Mouse (Mus musculus) midbrain, embryonic 11.5 days (tissue): ENCODE results near the gene Flt3l. TPM values are rescaled to one million over a fixed set of nuclear protein-coding genes. Genes with fewer than 3 reads are reported as not detected.

Source experiments
- ATAC-seq: fragments of 200-750 bp; cut with Nextera tagmentation; 2 replicates; pipeline ENCODE4 v1.8.0; 2017; ENCODE audit warnings: moderate TSS enrichment, moderate library complexity; ENCODE audit not compliant: low FRiP score
- DNase-seq: peaks from one replicate; pipeline ENCODE4 v3.0.0; 2015; ENCODE audit warnings: low spot score; ENCODE audit errors: missing footprints
- H3K27ac ChIP-seq: fragments of 300-500 bp; sonication (generic); 2 replicates; pipeline ENCODE4 v1.5.1; 2014; ENCODE audit warnings: low read depth, low read length
- H3K27me3 ChIP-seq: fragments of 300-500 bp; sonication (generic); 2 replicates; pipeline ENCODE4 v1.6.1; 2014; ENCODE audit warnings: mild to moderate bottlenecking, low read length, moderate library complexity, mixed read lengths; ENCODE audit not compliant: control insufficient read depth, insufficient read depth
- H3K36me3 ChIP-seq: fragments of 300-500 bp; sonication (generic); 2 replicates; pipeline ENCODE4 v1.6.1; 2014; ENCODE audit warnings: mild to moderate bottlenecking, low read length, moderate library complexity, mixed read lengths; ENCODE audit not compliant: control insufficient read depth, insufficient read depth
- H3K4me1 ChIP-seq: fragments of 300-500 bp; sonication (generic); 2 replicates; pipeline ENCODE4 v1.6.1; 2014; ENCODE audit warnings: low read length; ENCODE audit not compliant: control insufficient read depth, insufficient read depth
- H3K4me2 ChIP-seq: fragments of 300-500 bp; sonication (generic); 2 replicates; pipeline ENCODE4 v1.6.1; 2014; ENCODE audit warnings: mild to moderate bottlenecking, moderate library complexity
- H3K4me3 ChIP-seq: fragments of 300-500 bp; sonication (generic); 2 replicates; pipeline ENCODE4 v1.5.1; 2014; ENCODE audit warnings: low read depth, low read length
- H3K9ac ChIP-seq: fragments of 300-500 bp; sonication (generic); 2 replicates; pipeline ENCODE4 v1.6.1; 2014; ENCODE audit warnings: low read length
- H3K9me3 ChIP-seq: fragments of 300-500 bp; sonication (generic); 2 replicates; pipeline ENCODE4 v1.6.1; 2016; ENCODE audit warnings: low read length; ENCODE audit not compliant: control insufficient read depth
- WGBS: fragments of 180-500 bp; shearing (Covaris S2); extraction: QIAGEN DNeasy Blood & Tissue Kit; methylation state at CpG from one replicate; pipeline ENCODE4 v1.1.7; 2014; 5-methylcytosine and 5-hydroxymethylcytosine counted together
- polyA plus RNA-seq: library from polyadenylated mRNA; unstranded; fragments of >200 nt; fragmentation: Nextera tagmentation; extraction: Ambion mirVana; gene quantifications from 2 replicates; pipeline ENCODE4 v1.2.1, GENCODE M21; 2014

The Flt3l gene
- polyA plus RNA-seq, 1 experiment from 2014 or later = 0.97 TPM

DNA sequence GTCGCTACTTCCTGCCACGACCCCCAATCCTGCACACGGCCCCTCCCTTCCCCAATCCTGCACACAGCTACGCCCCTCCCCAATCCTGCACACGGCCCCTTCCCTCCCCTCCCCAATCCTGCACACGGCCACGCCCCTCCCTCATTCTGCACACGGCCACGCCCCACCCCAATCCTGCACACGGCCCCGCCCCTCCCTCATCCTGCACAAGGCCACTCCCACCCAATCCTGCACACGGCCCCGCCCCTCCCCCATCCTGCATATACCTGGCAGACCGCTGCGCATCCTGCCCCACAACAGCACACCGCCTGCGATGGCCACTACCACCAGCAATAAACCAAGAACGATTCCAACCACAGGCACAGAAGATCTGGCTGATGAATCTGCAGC is 42.7 kb downstream of the Flt3l start:
- no peaks in the 10 kb centered on the region for H3K9me3 ChIP-seq
- H3K27me3 ChIP-seq = no peaks in the 10 kb centered on the region; the same call in 1 of the 2 replicates
- no peak overlapping the region for H3K4me2 ChIP-seq
- ATAC-seq (no peak), DNase-seq (no peak)
- 36% methylated on average over 17 of the region's 18 CpGs for WGBS
- H3K36me3 ChIP-seq = no peaks in the 10 kb centered on the region
- no peak overlapping the region for H3K27ac ChIP-seq
- peaks cover 9% of the 10 kb centered on the region for H3K4me1 ChIP-seq
- H3K4me3 ChIP-seq = no peak overlapping the region
- no peak overlapping the region for H3K9ac ChIP-seq

DNA sequence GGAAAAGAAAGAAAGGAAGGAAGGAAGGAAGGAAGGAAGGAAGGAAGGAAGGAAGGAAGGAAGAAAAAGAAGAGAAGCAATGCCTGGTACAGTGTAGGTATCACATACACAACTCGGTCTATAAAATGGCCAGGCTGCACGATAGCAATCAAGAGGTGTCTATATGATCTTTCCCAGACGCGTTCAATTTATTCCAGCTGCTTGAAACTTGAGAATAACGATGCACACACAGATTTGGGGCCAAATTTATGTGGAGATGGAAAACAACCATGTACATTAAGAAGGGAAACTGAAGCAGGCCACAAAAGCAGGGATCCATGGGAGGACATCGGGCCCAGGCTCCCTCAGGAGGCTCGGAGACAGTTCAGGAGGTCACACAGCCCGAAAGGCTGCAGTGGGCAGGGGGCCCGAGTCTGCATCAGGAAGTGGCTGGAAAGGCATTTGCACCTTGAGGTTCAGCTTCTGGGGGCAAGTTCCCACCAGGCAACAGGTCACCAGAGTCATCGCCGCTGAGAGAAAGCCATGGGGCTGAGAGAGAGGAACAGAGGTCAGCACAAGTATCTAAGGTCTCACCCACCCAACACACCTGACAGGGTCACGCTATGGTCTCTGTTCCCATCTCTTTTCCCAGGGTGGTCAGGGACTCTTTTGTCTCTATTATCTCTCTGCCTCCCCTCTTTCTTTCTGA is 43.3 kb downstream of the Flt3l start:
- H3K27ac ChIP-seq = no peak overlapping the region
- H3K4me1 ChIP-seq = peaks cover 9% of the 10 kb centered on the region
- no peak overlapping the region for H3K4me3 ChIP-seq

DNA sequence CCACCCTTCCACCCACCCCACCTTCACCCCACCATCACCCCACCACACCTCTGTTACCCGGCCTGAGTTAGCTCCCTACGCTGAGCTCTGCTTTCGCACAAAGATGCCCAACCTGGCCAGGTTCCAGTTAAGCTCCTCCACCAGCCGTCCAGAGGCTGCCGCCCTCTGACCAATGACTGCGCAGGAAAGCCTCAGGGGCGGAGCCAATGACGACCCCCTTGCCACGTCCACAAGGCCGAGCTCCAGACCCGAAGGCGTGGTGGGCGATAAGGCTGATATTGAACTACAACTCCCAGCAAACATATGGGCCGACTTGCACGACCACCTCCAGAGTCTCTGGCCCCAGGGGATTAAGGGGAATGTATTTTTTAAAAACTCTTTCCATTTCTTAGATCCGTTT is 44.2 kb downstream of the Flt3l start, which contains the start of gene Rcn3:
Gene Rcn3, minus strand, starts transcription at position 174 of the 400 bp plus-strand sequence.
- peak; percentile 98 for DNase-seq
- Histone ChIP-seq H3K36me3 (no peaks in the 10 kb centered on the region), H3K27me3 (no peaks in the 10 kb centered on the region; the same call in 1 of the 2 replicates), H3K27ac (no peak within 1 kb of the TSS), H3K9me3 (no peaks in the 10 kb centered on the region), H3K9ac (peak within 1 kb of the TSS; percentile 56), H3K4me2 (peak within 1 kb of the TSS; percentile 64), H3K4me1 (peaks cover 9% of the 10 kb centered on the region), H3K4me3 (peak within 1 kb of the TSS; percentile 44)
- under 1% methylated on average over 16 of the region's 16 CpGs for WGBS
- ATAC-seq = peak; percentile 95

More for the DNA sequence above, 43.3 kb downstream of the Flt3l start:
- ATAC-seq (no peak), DNase-seq (peak; percentile 88)
- WGBS = 73% methylated on average over 12 of the region's 12 CpGs
- Histone ChIP-seq H3K9ac (no peak overlapping the region), H3K27me3 (no peaks in the 10 kb centered on the region; the same call in 1 of the 2 replicates), H3K4me2 (no peak overlapping the region), H3K36me3 (no peaks in the 10 kb centered on the region), H3K9me3 (no peaks in the 10 kb centered on the region)

DNA sequence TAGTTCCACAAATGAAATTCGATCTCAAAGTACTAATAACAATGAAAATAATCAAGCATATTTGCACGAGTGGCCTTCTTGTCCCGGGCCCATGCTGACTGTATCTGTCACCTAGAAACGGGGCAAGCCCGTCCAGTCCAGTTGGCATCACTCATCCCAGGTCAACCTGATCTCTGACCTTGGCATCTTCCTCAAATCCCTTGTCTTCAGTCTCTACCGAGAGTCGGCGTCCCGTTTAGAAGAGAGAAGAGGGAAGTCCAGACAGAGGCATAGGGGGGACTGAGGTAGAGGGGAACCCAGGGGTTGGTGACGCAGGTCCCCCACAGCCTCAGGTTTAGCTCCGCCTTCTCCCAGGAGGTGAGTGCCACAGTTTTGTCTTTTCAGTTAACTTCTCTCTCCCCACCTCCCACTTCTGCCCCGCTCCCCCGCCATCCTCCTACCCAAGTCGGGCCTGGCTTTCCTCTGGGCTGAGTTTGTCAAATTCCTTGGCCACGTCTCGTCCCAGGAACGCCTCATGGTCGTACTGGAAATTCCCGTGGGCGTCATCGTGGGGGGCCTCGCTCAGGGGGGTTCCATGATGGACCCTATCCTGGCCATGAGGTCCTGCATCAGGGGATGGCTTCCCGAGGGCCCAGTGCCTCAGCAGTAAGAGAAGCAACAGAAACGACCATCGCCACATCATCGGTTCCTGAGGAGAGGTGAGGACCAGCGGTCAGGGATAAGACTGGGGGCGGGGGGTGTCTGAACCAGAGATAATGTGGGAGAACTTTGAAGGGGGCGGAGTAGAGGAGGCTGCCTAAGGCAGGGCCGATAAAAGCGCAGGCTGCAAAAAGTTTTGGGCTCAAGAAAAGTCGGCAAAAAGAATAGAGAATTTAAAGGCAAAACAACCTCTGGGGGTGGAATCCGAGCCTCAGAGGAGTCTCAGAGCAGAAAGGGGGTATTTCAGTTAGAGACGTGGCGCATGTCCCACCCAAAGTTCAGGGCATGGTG is 44.9 kb downstream of the Flt3l start:
- 15% methylated on average over 35 of the region's 35 CpGs for WGBS
- no peaks in the 10 kb centered on the region; the same call in 1 of the 2 replicates for H3K27me3 ChIP-seq
- H3K9me3 ChIP-seq = no peaks in the 10 kb centered on the region
- H3K4me1 ChIP-seq = peaks cover 9% of the 10 kb centered on the region
- H3K27ac ChIP-seq = no peak overlapping the region
- ATAC-seq (peak; percentile 36), DNase-seq (peak; percentile 88)
- H3K4me2 ChIP-seq = peak overlapping the region; percentile 64
- no peaks in the 10 kb centered on the region; the same call in 1 of the 2 replicates for H3K36me3 ChIP-seq
- peak overlapping the region; percentile 56 for H3K9ac ChIP-seq
- H3K4me3 ChIP-seq = peak overlapping the region; percentile 44

DNA sequence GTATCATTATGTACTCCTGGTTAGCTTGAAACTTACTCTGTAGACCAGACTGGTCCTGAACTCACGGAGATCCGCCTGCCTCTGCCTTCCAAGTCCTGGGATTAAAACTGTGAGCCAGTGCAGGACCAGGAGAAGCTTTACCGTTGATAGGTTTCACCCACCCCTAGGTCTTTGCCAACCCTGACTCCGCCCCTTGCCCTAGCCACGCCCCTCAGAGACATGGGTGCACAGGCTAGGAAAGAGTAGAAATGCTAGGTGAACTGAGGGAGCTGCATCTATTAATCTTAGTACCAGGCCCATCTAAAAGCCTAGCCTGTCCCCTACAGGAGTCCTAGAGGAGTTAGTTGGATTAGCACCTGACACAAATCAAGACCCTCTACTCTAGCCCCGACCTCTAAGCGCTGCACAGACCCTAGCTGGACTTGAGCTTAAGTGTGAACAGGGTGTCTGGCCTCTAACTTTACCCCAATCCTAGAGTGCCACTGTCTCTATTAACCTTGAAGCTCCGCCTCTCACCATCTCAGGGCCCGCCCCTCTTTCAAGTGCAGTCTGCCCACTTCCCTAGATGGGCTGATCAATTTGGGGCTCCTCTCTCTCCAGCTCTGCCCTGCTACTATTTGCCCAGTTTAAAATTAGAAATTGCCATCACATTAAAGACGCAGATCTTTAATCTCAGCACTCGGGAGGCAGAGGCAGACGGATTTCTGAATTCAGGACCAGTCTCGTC is 45.8 kb downstream of the Flt3l start:
- H3K9ac ChIP-seq = no peak overlapping the region
- no peak for DNase-seq
- no peaks in the 10 kb centered on the region; the same call in 1 of the 2 replicates for H3K27me3 ChIP-seq
- H3K36me3 ChIP-seq = peaks cover 3% of the 10 kb centered on the region; the same call in 1 of the 2 replicates
- ATAC-seq = no peak
- H3K9me3 ChIP-seq = no peaks in the 10 kb centered on the region
- H3K4me1 ChIP-seq = peaks cover 9% of the 10 kb centered on the region
- H3K4me3 ChIP-seq = no peak overlapping the region
- no peak overlapping the region for H3K27ac ChIP-seq
- H3K4me2 ChIP-seq = no peak overlapping the region
- 81% methylated on average over 13 of the region's 13 CpGs for WGBS

DNA sequence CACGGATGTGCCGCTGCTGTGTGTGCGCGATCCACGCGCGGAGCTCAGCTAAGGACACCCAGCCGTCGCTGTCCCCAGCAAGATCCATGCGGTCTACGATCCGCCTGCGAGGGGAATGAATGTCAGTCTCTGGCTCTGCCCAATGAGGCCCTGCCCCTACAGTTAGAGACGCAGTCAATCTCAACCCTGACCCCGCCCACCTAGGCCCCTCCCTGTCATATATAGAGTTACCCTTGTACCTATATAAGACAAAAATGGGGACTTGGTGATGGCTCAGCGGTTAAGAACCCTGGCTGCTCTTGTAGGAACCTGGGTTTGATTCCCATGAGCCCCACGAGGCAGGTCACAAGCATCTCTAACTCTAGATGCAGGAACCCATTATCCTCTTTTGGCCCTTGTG is 47.6 kb downstream of the Flt3l start:
- 95% methylated on average over 17 of the region's 17 CpGs for WGBS
- peaks cover 9% of the 10 kb centered on the region for H3K4me1 ChIP-seq
- no peaks in the 10 kb centered on the region for H3K9me3 ChIP-seq
- no peak overlapping the region for H3K27ac ChIP-seq
- H3K9ac ChIP-seq = no peak overlapping the region
- no peak for DNase-seq
- ATAC-seq = no peak
- H3K36me3 ChIP-seq = peaks cover 5% of the 10 kb centered on the region; the same call in 1 of the 2 replicates
- H3K4me3 ChIP-seq = no peak overlapping the region
- H3K27me3 ChIP-seq = no peaks in the 10 kb centered on the region; the same call in 1 of the 2 replicates
- no peak overlapping the region for H3K4me2 ChIP-seq

DNA sequence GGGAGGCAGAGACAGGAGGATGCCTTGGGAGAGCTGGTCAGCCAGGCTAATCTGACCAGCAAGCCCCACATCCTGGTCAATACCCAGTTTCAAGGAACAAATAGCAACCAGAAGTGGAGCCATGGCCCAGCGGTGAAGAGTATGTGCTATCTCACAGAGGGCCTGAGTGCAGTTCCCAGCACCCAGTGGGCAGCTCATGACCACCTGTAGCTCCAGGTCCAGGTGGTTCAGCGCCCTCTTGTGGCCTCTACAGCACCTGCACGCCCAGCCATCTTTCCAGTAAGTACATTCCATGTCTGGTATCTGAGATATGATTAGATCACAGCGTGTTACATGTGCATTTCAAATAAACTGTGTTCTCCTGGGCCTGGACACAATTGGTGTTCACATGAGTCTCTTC is 50.1 kb downstream of the Flt3l start:
- H3K9me3 ChIP-seq = no peaks in the 10 kb centered on the region
- WGBS = 75% methylated on average over 4 of the region's 4 CpGs
- H3K27me3 ChIP-seq = no peaks in the 10 kb centered on the region; the same call in 1 of the 2 replicates
- H3K4me2 ChIP-seq = no peak overlapping the region
- DNase-seq (no peak), ATAC-seq (no peak)
- H3K4me3 ChIP-seq = no peak overlapping the region
- peaks cover 2% of the 10 kb centered on the region for H3K4me1 ChIP-seq
- H3K27ac ChIP-seq = no peak overlapping the region
- no peak overlapping the region for H3K9ac ChIP-seq
- H3K36me3 ChIP-seq = peaks cover 5% of the 10 kb centered on the region; the same call in 1 of the 2 replicates

DNA sequence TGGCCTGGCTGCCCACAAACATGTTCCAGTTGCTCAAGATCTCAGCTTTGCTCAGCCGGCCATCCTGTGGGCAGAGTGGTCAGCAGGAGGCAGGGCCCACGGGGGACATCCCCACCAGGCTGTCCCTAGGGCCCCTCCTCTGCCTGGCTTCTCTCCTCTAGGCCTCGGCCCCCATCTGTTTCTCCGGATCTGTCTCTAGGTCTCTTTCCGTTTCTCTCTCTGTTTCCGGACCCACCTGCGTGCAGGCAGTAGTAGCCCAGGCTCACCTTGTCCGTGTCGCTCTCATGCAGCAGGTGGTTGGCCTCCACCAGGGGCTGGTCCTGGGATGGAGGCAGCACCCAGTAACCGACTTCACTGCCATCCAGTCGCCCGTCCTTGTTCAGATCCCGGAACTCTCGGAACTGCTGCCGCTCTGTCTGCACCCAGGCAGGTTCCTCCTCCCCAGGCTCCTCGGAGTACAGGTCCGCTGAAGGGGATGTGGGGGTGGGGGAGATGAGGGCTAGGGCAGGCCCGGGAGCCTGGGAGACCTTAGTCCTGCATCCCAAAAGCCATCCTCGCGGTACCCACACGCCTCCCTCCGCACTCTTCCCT is 52.8 kb downstream of the Flt3l start:
- ATAC-seq = no peak
- Histone ChIP-seq H3K4me1 (no peaks in the 10 kb centered on the region), H3K9ac (no peak overlapping the region), H3K27me3 (no peaks in the 10 kb centered on the region), H3K4me2 (no peak overlapping the region), H3K27ac (no peak overlapping the region), H3K9me3 (no peaks in the 10 kb centered on the region), H3K36me3 (peaks cover 5% of the 10 kb centered on the region; the same call in 1 of the 2 replicates), H3K4me3 (no peak overlapping the region)
- no peak for DNase-seq
- WGBS = 87% methylated on average over 21 of the region's 22 CpGs
